Mouse (Mus musculus) lung, embryonic 16.5 days (tissue): ENCODE results near the gene Mycbpap. TPM values are rescaled to one million over a fixed set of nuclear protein-coding genes. Genes with fewer than 3 reads are reported as not detected.

Source experiments
- ATAC-seq: fragments of 200-750 bp; cut with Nextera tagmentation; 2 replicates; pipeline ENCODE4 v1.8.0; 2017; ENCODE audit warnings: low read depth, mild to moderate bottlenecking, moderate library complexity
- H3K27ac ChIP-seq: fragments of 300-500 bp; sonication (generic); 2 replicates; pipeline ENCODE4 v1.5.1; 2014; ENCODE audit warnings: mild to moderate bottlenecking, control low read depth, low read length
- H3K27me3 ChIP-seq: fragments of 300-500 bp; sonication (generic); 2 replicates; pipeline ENCODE4 v1.6.1; 2014; ENCODE audit warnings: low read depth, low read length, mixed read lengths; ENCODE audit not compliant: control insufficient read depth, insufficient read depth
- H3K36me3 ChIP-seq: fragments of 300-500 bp; sonication (generic); 2 replicates; pipeline ENCODE4 v1.6.1; 2014; ENCODE audit warnings: low read length; ENCODE audit not compliant: control insufficient read depth, insufficient read depth
- H3K4me1 ChIP-seq: fragments of 300-500 bp; sonication (generic); replicated peaks from 2 replicates; pipeline ENCODE4 v1.6.1; 2014; ENCODE audit warnings: low read length, mixed read lengths; ENCODE audit not compliant: control insufficient read depth, insufficient read depth
- H3K4me2 ChIP-seq: fragments of 300-500 bp; sonication (generic); 2 replicates; pipeline ENCODE4 v1.6.1; 2014; ENCODE audit warnings: low read depth, low read length, control low read depth
- H3K4me3 ChIP-seq: fragments of 300-500 bp; sonication (generic); 2 replicates; pipeline ENCODE4 v1.5.1; 2014; ENCODE audit warnings: mild to moderate bottlenecking, low read length, control low read depth
- H3K9ac ChIP-seq: fragments of 300-500 bp; sonication (generic); 2 replicates; pipeline ENCODE4 v1.6.1; 2014; ENCODE audit warnings: low read length, control low read depth
- H3K9me3 ChIP-seq: fragments of 300-500 bp; sonication (generic); 2 replicates; pipeline ENCODE4 v1.6.1; 2016; ENCODE audit warnings: low read length; ENCODE audit not compliant: control insufficient read depth
- WGBS: fragments of 180-500 bp; shearing (Covaris S2); extraction: QIAGEN DNeasy Blood & Tissue Kit; methylation state at CpG from one replicate; pipeline ENCODE4 v1.1.7; 2014; 5-methylcytosine and 5-hydroxymethylcytosine counted together
- polyA plus RNA-seq: library from polyadenylated mRNA; unstranded; fragments of >200 nt; fragmentation: Nextera tagmentation; extraction: Ambion mirVana; gene quantifications from 2 replicates; pipeline ENCODE4 v1.2.1, GENCODE M21; 2015

Mycbpap gene
- polyA plus RNA-seq, 1 experiment from 2014 or later = 8.4 TPM

- 36% methylated on average over 8 of the region's 9 CpGs for whole genome bisulfite sequencing
- Histone ChIP-seq H3K9me3 (no peaks in the 10 kb centered on the region), H3K36me3 (no peaks in the 10 kb centered on the region), H3K27me3 (peaks cover 20% of the 10 kb centered on the region), H3K4me1 (peaks cover 48% of the 10 kb centered on the region), H3K4me2 (0 out of 2 replicates have a peak overlapping the region, but pooled peaks have one; percentile 5), H3K9ac (0 out of 2 replicates have a peak overlapping the region, but pooled peaks have one; percentile 15), H3K4me3 (no peak overlapping the region), H3K27ac (peak overlapping the region; percentile 66)
- peak; percentile 64 for ATAC-seq
These were observed 52.1 kb downstream of the Mycbpap start for GRCm38 (mm10) chr11:94469136-94470064.

- 27% methylated on average over 4 of the region's 4 CpGs for WGBS
- Histone ChIP-seq H3K36me3 (no peaks in the 10 kb centered on the region), H3K27me3 (peaks cover 17% of the 10 kb centered on the region), H3K9ac (no peak overlapping the region), H3K9me3 (no peaks in the 10 kb centered on the region), H3K4me1 (peaks cover 45% of the 10 kb centered on the region), H3K27ac (peak overlapping the region; percentile 66; the same call in 1 of the 2 replicates), H3K4me2 (no peak overlapping the region), H3K4me3 (no peak overlapping the region)
- ATAC-seq = no peak
These were observed 52.9 kb downstream of the Mycbpap start for GRCm38 (mm10) chr11:94468582-94469064.

DNA sequence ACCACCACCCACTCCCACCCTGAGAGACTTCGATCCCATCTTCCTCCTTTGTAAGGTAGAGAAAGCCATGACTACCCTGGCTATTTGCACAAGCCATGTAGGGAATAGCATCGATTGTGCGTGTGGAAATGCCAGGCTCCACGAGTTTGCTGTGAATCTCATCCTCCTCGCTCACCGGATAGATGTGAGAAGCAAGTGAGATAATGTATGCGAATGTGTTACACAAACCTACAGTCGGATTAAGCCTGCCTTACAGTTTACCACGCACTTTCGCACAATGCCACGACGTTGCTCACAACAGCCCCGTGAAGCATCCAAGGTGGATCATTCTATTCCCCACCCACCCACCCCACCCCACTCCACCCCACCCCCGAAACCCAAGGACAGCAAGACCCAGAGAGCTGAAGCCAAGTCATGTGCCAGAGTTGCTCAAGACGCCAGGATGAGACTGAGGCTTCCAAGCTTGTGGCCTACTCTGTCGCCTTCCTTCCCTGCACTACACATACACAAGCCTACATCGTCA is 55.1 kb downstream of the Mycbpap start:
- peaks cover 37% of the 10 kb centered on the region for H3K4me1 ChIP-seq
- H3K9me3 ChIP-seq = no peaks in the 10 kb centered on the region
- H3K27ac ChIP-seq = no peak overlapping the region; the same call in 1 of the 2 replicates
- peaks cover 1% of the 10 kb centered on the region; the same call in 1 of the 2 replicates for H3K27me3 ChIP-seq
- H3K9ac ChIP-seq = no peak overlapping the region
- H3K4me3 ChIP-seq = no peak overlapping the region
- H3K36me3 ChIP-seq = no peaks in the 10 kb centered on the region
- no peak overlapping the region for H3K4me2 ChIP-seq
- ATAC-seq = no peak
- WGBS = 81% methylated on average over 17 of the region's 17 CpGs

- 34% methylated on average over 2 of the region's 2 CpGs for WGBS
- Histone ChIP-seq H3K9me3 (no peaks in the 10 kb centered on the region), H3K4me3 (no peak overlapping the region), H3K4me1 (peaks cover 26% of the 10 kb centered on the region), H3K27me3 (no peaks in the 10 kb centered on the region), H3K36me3 (no peaks in the 10 kb centered on the region; the same call in 1 of the 2 replicates), H3K9ac (no peak overlapping the region), H3K27ac (no peak overlapping the region), H3K4me2 (no peak overlapping the region)
- ATAC-seq = no peak
These were observed 57.4 kb downstream of the Mycbpap start for GRCm38 (mm10) chr11:94464170-94464569.

DNA sequence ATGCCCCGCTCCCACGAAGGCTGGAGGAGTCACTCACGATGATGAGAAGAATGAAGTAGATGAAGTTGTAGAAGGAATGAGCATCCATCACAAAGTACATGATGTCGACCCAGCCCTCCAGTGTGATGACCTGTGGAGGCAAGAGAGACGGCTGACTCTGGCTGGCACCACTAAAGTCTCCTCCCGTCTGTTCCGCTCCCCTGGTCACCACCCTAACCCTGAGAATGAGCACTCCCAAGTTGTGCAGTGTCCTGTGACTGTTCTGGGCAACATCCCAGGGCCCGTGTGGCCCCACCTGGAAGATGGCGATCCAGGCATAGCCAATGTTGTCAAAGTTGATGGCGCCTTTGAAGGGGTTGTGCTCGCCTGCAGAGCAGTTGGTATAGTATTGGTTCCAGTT is 59.7 kb downstream of the Mycbpap start:
- Histone ChIP-seq H3K4me3 (no peak overlapping the region), H3K27ac (no peak overlapping the region), H3K36me3 (no peaks in the 10 kb centered on the region; the same call in 1 of the 2 replicates), H3K9ac (no peak overlapping the region), H3K4me1 (peaks cover 8% of the 10 kb centered on the region; the same call in 1 of the 2 replicates), H3K27me3 (no peaks in the 10 kb centered on the region), H3K9me3 (no peaks in the 10 kb centered on the region), H3K4me2 (no peak overlapping the region)
- WGBS = 91% methylated on average over 11 of the region's 11 CpGs
- no peak for ATAC-seq

- Histone ChIP-seq H3K4me2 (no peak overlapping the region), H3K4me1 (0 out of 2 replicates have a peak, but pooled peaks cover 3% of the 10 kb centered on the region), H3K27ac (no peak overlapping the region), H3K27me3 (no peaks in the 10 kb centered on the region), H3K9me3 (no peaks in the 10 kb centered on the region), H3K4me3 (no peak overlapping the region), H3K36me3 (no peaks in the 10 kb centered on the region; the same call in 1 of the 2 replicates), H3K9ac (no peak overlapping the region)
- ATAC-seq = no peak
- WGBS = 78% methylated on average over 15 of the region's 15 CpGs
These were observed 64.5 kb downstream of the Mycbpap start for GRCm38 (mm10) chr11:94457001-94457400.

- Histone ChIP-seq H3K9ac (no peak overlapping the region), H3K9me3 (no peaks in the 10 kb centered on the region), H3K4me3 (no peak overlapping the region), H3K36me3 (no peaks in the 10 kb centered on the region; the same call in 1 of the 2 replicates), H3K4me1 (peaks cover 6% of the 10 kb centered on the region), H3K27ac (no peak overlapping the region), H3K4me2 (no peak overlapping the region), H3K27me3 (no peaks in the 10 kb centered on the region)
- 54% methylated on average over 3 of the region's 3 CpGs for WGBS
- no peak for ATAC-seq
These were observed 65.2 kb downstream of the Mycbpap start for GRCm38 (mm10) chr11:94456347-94456746.

DNA sequence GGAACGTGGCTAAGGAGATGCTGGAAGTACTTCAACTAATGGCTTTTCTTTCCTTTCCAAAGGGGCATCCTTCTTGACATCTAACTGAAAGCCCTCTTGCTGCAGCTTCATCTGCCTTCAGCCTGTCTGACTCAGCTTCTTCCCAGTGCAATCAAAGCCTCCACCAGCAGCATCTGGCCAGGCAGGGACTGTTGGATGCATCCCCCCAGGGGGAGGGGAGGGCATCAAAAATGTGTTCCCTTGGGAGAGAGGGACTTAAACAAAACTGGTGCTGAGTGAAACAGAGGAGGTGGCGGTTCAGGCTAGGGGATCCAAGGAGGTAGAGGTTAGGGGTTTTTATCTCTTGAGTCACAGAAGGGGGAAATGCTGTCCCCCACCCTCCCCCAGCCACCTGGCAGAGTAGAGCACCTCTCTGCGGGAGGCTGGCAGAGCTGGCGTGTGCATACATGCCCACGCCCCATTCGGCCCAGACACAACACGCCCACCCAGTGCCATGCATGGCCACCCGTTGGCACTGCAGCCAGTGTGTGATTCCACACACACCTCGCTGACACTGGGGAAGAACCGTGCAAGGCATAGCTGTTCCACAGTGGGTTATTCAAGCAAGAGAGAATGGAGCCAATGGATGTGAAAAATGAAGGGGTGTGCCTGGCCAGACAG is 66.3 kb downstream of the Mycbpap start:
- H3K27ac ChIP-seq = no peak overlapping the region
- no peaks in the 10 kb centered on the region for H3K27me3 ChIP-seq
- H3K9me3 ChIP-seq = no peaks in the 10 kb centered on the region
- no peak overlapping the region for H3K4me3 ChIP-seq
- H3K4me2 ChIP-seq = no peak overlapping the region
- no peak for ATAC-seq
- 72% methylated on average over 10 of the region's 10 CpGs for WGBS
- H3K4me1 ChIP-seq = peaks cover 16% of the 10 kb centered on the region
- no peaks in the 10 kb centered on the region for H3K36me3 ChIP-seq
- H3K9ac ChIP-seq = no peak overlapping the region

GRCm38 (mm10) chr11:94454756-94455155 is 66.8 kb downstream of the Mycbpap start:
- no peaks in the 10 kb centered on the region for H3K36me3 ChIP-seq
- H3K27ac ChIP-seq = no peak overlapping the region
- WGBS = 74% methylated on average over 5 of the region's 5 CpGs
- peaks cover 21% of the 10 kb centered on the region for H3K4me1 ChIP-seq
- no peak overlapping the region for H3K4me2 ChIP-seq
- H3K9ac ChIP-seq = no peak overlapping the region
- ATAC-seq = no peak
- H3K4me3 ChIP-seq = no peak overlapping the region
- no peaks in the 10 kb centered on the region for H3K27me3 ChIP-seq
- H3K9me3 ChIP-seq = no peaks in the 10 kb centered on the region
